Mouse (Mus musculus): Measurements from ENCODE around the gene Map4k4. TPM values are rescaled to one million over a fixed set of nuclear protein-coding genes. Genes with fewer than 3 reads are reported as not detected.

Gene Map4k4
- polyA plus RNA-seq, 1 experiment from 2014 or later: 14.7 TPM

DNA sequence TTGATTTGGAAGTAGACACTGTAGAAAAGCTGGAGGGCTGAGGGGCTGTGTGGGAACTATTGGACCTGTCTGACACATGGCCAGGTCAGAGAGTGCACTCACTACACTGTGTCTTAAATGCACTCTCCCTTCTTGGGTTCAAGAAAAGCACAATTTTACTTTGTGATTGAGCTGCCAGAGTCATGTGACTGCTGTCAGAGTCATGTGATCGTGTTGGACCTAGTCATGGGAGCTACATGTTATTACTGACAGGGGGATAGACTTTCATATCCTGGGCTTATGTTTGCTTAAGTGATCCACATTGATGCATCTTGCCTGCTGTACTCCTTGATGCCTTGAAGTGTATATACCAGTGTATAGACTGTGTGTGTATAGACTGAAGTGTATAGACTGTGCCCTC, 59.9 kb downstream of the Map4k4 start:
- no peak overlapping the region for H3K4me3 ChIP-seq (ENCODE audit: low read length)
- ATAC-seq (replicated peaks; ENCODE audit: extremely low read depth, insufficient read depth, low FRiP score): no peak
- no peak overlapping the region for H3K27ac ChIP-seq (ENCODE audit: low read length)
- no peaks in the 10 kb centered on the region for H3K9me3 ChIP-seq (replicated peaks; ENCODE audit: control insufficient read depth, low read length)
- H3K4me2 ChIP-seq (ENCODE audit: low read depth, low read length): no peak overlapping the region
- H3K4me1 ChIP-seq (ENCODE audit: control insufficient read depth, insufficient read depth, low read length): peaks cover 40% of the 10 kb centered on the region
- no peaks in the 10 kb centered on the region for H3K27me3 ChIP-seq (ENCODE audit: control insufficient read depth, insufficient read depth, low read length)
- no peak overlapping the region for H3K9ac ChIP-seq (ENCODE audit: low read length)
- 100% methylated on average over 1 of the region's 1 CpGs for WGBS
- peaks cover 15% of the 10 kb centered on the region for H3K36me3 ChIP-seq (ENCODE audit: control insufficient read depth, insufficient read depth)

DNA sequence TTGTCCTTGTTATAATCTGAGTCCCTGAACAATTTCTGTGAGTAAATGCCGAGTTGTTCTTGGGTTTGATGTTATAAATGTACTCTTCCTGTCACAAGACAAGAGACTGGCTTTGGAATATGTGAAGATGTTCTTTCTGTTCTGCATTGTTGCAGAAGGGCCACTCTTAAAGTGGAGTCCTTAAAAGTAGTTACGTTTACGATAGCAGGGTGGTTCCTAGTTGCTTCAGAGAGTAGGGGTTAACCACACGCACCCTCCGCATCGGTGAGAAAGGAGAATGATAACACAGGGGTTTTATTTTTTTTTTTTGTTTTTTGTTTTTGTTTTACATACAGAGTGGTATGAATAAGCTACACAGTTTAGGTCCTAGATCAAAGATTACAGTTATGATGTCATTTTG, 60.4 kb downstream of the Map4k4 start:
- H3K27me3 ChIP-seq (ENCODE audit: control insufficient read depth, insufficient read depth, low read length): no peaks in the 10 kb centered on the region
- no peak overlapping the region for H3K4me3 ChIP-seq (ENCODE audit: low read length)
- peaks cover 37% of the 10 kb centered on the region for H3K4me1 ChIP-seq (ENCODE audit: control insufficient read depth, insufficient read depth, low read length)
- ATAC-seq (replicated peaks; ENCODE audit: extremely low read depth, insufficient read depth, low FRiP score): no peak
- H3K27ac ChIP-seq (ENCODE audit: low read length): no peak overlapping the region
- peaks cover 15% of the 10 kb centered on the region for H3K36me3 ChIP-seq (ENCODE audit: control insufficient read depth, insufficient read depth)
- H3K9me3 ChIP-seq (replicated peaks; ENCODE audit: control insufficient read depth, low read length): no peaks in the 10 kb centered on the region
- H3K9ac ChIP-seq (ENCODE audit: low read length): no peak overlapping the region
- H3K4me2 ChIP-seq (ENCODE audit: low read depth, low read length): no peak overlapping the region
- WGBS: 71% methylated on average over 6 of the region's 6 CpGs

DNA sequence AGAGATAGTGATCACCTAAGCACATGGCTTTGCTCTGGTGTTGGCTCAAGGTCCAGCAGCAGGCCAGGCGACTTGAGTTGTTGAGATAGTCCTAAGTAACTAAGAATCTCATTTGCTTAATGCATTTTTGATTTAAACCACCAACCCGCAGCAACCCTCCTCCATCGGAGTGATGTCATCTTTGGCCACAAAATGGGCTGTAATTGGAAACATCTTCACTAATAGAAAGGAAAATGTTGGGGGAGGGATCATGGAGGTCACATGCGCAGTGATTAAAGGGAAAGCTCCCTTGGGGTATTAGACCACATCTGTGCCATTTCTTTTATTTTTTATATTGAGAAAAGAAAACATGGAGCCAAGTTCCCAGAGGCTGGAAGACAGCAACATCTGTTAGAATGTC, 61.6 kb downstream of the Map4k4 start:
- no peak; the same call in 1 of the 2 replicates for ATAC-seq (replicated peaks; ENCODE audit: extremely low read depth, insufficient read depth, low FRiP score)

DNA sequence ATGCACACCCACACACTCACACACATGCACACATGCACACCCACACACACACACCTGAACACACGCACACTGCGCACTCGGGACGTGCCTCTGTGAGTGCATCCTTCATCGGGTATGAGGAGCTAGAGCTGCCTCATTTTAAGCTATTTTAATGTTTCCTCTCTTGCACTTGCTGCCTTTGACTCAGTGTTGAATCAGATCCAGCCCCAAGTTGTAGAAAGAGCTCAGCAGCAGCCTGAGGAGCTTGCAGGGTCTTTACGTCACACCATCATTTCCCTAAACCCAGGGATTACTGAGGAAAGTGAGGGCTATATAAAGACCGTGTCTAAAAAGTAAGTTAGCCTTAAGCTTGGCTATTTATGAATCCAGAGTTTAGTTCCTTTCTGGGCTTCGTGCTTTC, 62.1 kb downstream of the Map4k4 start:
- H3K36me3 ChIP-seq (ENCODE audit: control insufficient read depth, insufficient read depth): peaks cover 15% of the 10 kb centered on the region
- H3K27me3 ChIP-seq (ENCODE audit: control insufficient read depth, insufficient read depth, low read length): no peaks in the 10 kb centered on the region
- no peak for ATAC-seq (replicated peaks; ENCODE audit: extremely low read depth, insufficient read depth, low FRiP score)
- no peak overlapping the region for H3K4me3 ChIP-seq (ENCODE audit: low read length)
- no peaks in the 10 kb centered on the region for H3K9me3 ChIP-seq (replicated peaks; ENCODE audit: control insufficient read depth, low read length)
- H3K27ac ChIP-seq (ENCODE audit: low read length): no peak overlapping the region
- 86% methylated on average over 8 of the region's 8 CpGs for WGBS
- H3K4me1 ChIP-seq (ENCODE audit: control insufficient read depth, insufficient read depth, low read length): peaks cover 23% of the 10 kb centered on the region
- no peak overlapping the region for H3K4me2 ChIP-seq (ENCODE audit: low read depth, low read length)
- no peak overlapping the region for H3K9ac ChIP-seq (ENCODE audit: low read length)

More for the DNA sequence above, 61.6 kb downstream of the Map4k4 start:
- Histone ChIP-seq H3K4me3 (ENCODE audit: low read length) (no peak overlapping the region), H3K27ac (ENCODE audit: low read length) (no peak overlapping the region), H3K4me2 (ENCODE audit: low read depth, low read length) (no peak overlapping the region), H3K9ac (ENCODE audit: low read length) (no peak overlapping the region), H3K27me3 (ENCODE audit: control insufficient read depth, insufficient read depth, low read length) (no peaks in the 10 kb centered on the region), H3K36me3 (ENCODE audit: control insufficient read depth, insufficient read depth) (peaks cover 15% of the 10 kb centered on the region), H3K4me1 (ENCODE audit: control insufficient read depth, insufficient read depth, low read length) (peaks cover 27% of the 10 kb centered on the region), H3K9me3 (replicated peaks; ENCODE audit: control insufficient read depth, low read length) (no peaks in the 10 kb centered on the region)
- 76% methylated on average over 4 of the region's 4 CpGs for WGBS

DNA sequence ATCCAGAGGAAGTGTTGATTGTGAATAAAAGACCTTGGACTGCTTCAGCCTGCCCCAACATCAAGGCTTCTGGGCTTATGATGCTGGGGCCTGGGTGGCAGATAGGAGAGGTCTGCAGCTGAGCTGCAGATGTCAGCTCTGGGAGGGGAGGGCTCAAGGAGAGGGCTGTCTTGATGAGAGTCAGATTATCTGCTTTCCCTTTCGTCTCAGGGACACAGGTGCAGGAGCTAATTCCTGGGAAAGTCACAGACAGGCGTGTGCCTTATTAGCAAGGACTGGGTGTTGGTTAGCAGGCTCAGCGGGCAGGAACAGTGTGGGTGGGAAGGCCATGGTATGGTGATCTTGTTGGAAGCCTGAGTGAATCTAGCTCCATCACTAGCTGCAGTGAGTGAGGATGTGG, 63.1 kb downstream of the Map4k4 start:
- Histone ChIP-seq H3K4me2 (ENCODE audit: low read depth, low read length) (no peak overlapping the region), H3K9ac (ENCODE audit: low read length) (no peak overlapping the region), H3K27ac (ENCODE audit: low read length) (no peak overlapping the region), H3K4me3 (ENCODE audit: low read length) (no peak overlapping the region), H3K27me3 (ENCODE audit: control insufficient read depth, insufficient read depth, low read length) (no peaks in the 10 kb centered on the region), H3K4me1 (ENCODE audit: control insufficient read depth, insufficient read depth, low read length) (peaks cover 23% of the 10 kb centered on the region), H3K9me3 (replicated peaks; ENCODE audit: control insufficient read depth, low read length) (no peaks in the 10 kb centered on the region), H3K36me3 (ENCODE audit: control insufficient read depth, insufficient read depth) (peaks cover 18% of the 10 kb centered on the region)
- 81% methylated on average over 3 of the region's 3 CpGs for WGBS
- ATAC-seq (replicated peaks; ENCODE audit: extremely low read depth, insufficient read depth, low FRiP score): no peak

DNA sequence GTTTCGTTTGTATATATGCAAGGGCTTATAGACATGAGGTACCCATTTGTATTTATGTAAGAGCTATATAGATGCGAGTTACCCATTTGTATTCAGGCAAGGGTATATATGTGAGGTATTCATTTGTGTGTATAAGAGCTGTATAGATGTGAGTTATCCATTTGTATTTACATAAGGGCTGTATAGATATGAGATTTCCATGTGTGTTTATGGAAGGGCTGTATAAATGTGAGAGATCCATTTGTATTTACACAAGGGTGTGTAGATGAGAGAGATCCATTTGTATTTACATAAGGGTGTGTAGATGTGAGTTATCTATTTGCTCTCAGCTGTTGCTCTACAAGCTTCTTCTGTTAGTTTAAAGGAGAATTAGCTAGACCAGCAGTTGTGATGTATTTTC, 63.7 kb downstream of the Map4k4 start:
- Histone ChIP-seq H3K27ac (ENCODE audit: low read length) (no peak overlapping the region), H3K9ac (ENCODE audit: low read length) (no peak overlapping the region), H3K9me3 (replicated peaks; ENCODE audit: control insufficient read depth, low read length) (no peaks in the 10 kb centered on the region), H3K4me3 (ENCODE audit: low read length) (no peak overlapping the region), H3K36me3 (ENCODE audit: control insufficient read depth, insufficient read depth) (peaks cover 18% of the 10 kb centered on the region), H3K4me2 (ENCODE audit: low read depth, low read length) (no peak overlapping the region), H3K27me3 (ENCODE audit: control insufficient read depth, insufficient read depth, low read length) (no peaks in the 10 kb centered on the region), H3K4me1 (ENCODE audit: control insufficient read depth, insufficient read depth, low read length) (peaks cover 27% of the 10 kb centered on the region)
- 84% methylated on average over 2 of the region's 2 CpGs for WGBS
- ATAC-seq (replicated peaks; ENCODE audit: extremely low read depth, insufficient read depth, low FRiP score): no peak

DNA sequence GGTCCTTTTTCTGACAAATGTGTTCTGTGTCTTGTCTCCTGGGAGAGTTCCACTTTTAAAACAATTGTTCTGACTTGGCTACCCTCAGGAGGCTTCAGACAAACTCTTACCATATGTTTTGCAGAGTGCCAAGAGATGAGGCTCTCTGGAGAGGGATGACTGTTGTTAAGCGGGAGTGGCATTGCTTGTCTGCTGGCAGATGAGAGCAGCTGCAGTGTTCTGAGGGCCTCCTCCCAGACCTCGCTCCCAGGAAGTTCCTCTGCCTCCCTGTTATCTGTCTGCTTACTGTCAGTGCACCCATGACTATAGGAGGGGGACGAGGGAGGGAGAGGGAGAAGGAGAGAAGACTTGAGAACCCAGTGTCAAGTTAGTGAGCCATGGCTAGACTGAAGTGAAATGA, 64.7 kb downstream of the Map4k4 start:
- H3K9ac ChIP-seq (ENCODE audit: low read length): no peak overlapping the region
- H3K27me3 ChIP-seq (ENCODE audit: control insufficient read depth, insufficient read depth, low read length): no peaks in the 10 kb centered on the region
- no peak overlapping the region for H3K27ac ChIP-seq (ENCODE audit: low read length)
- no peak for ATAC-seq (replicated peaks; ENCODE audit: extremely low read depth, insufficient read depth, low FRiP score)
- WGBS: 52% methylated on average over 3 of the region's 3 CpGs
- H3K36me3 ChIP-seq (ENCODE audit: control insufficient read depth, insufficient read depth): peaks cover 18% of the 10 kb centered on the region
- peaks cover 25% of the 10 kb centered on the region for H3K4me1 ChIP-seq (ENCODE audit: control insufficient read depth, insufficient read depth, low read length)
- H3K4me3 ChIP-seq (ENCODE audit: low read length): no peak overlapping the region
- no peaks in the 10 kb centered on the region for H3K9me3 ChIP-seq (replicated peaks; ENCODE audit: control insufficient read depth, low read length)
- H3K4me2 ChIP-seq (ENCODE audit: low read depth, low read length): no peak overlapping the region

DNA sequence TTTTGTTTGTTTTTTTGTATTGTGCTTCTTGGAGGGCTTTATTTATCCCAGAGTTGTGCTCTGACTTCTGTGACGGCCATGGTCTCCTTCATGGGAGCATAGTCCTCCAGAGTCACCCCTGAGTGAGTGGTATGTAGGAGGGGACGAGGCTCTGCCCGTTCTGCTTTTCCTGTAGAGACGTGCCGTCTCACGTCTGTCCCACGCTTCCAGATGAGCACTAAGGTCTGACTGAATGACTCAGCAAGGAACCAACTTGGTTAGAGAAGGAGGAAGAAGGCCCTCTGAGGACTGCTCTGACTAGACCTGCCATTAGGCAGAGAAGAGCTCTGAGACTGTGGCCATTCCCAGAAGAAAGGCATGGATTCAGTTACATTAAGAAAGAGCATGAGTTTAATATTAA, 68.3 kb downstream of the Map4k4 start:
- Histone ChIP-seq H3K4me1 (ENCODE audit: control insufficient read depth, insufficient read depth, low read length) (peaks cover 25% of the 10 kb centered on the region), H3K4me2 (ENCODE audit: low read depth, low read length) (no peak overlapping the region), H3K4me3 (ENCODE audit: low read length) (no peak overlapping the region), H3K27ac (ENCODE audit: low read length) (no peak overlapping the region), H3K9ac (ENCODE audit: low read length) (no peak overlapping the region), H3K27me3 (ENCODE audit: control insufficient read depth, insufficient read depth, low read length) (no peaks in the 10 kb centered on the region), H3K9me3 (replicated peaks; ENCODE audit: control insufficient read depth, low read length) (no peaks in the 10 kb centered on the region), H3K36me3 (ENCODE audit: control insufficient read depth, insufficient read depth) (peaks cover 6% of the 10 kb centered on the region)
- 42% methylated on average over 7 of the region's 7 CpGs for WGBS
- no peak for ATAC-seq (replicated peaks; ENCODE audit: extremely low read depth, insufficient read depth, low FRiP score)

DNA sequence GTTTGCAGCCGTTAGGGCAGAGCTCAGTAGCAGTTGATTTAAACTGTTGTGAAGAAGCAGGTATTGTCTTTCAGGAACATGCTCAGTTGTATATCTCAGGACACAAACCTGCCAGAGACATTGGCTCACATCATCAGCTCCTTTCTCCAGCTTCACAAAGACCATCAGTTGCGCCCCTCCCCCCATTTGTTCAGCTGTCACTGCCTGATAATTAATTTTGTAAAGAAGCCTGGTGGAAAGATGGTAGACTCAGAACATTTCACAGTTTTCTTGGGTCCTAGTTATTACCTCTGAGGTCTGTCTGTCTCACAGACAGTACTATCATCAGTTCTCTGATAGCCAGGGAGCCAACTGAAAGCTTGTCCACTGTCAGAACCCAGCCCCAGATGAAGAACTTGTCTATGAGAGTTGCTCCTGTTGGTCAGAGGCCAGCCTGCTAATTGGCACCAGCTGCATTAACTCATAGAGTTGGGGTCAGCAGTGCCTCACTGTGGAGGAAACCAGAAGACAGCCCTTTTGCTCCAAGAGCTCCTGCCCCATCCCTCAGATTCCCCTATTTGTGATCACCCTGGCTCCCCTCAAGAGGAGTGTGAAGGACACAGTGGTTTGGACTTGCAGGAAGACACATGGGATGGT, 69.2 kb downstream of the Map4k4 start:
- H3K36me3 ChIP-seq (ENCODE audit: control insufficient read depth, insufficient read depth): peaks cover 12% of the 10 kb centered on the region
- H3K4me1 ChIP-seq (ENCODE audit: control insufficient read depth, insufficient read depth, low read length): peaks cover 25% of the 10 kb centered on the region
- ATAC-seq (replicated peaks; ENCODE audit: extremely low read depth, insufficient read depth, low FRiP score): no peak
- no peaks in the 10 kb centered on the region for H3K9me3 ChIP-seq (replicated peaks; ENCODE audit: control insufficient read depth, low read length)
- no peak overlapping the region for H3K4me2 ChIP-seq (ENCODE audit: low read depth, low read length)
- no peaks in the 10 kb centered on the region for H3K27me3 ChIP-seq (ENCODE audit: control insufficient read depth, insufficient read depth, low read length)
- 76% methylated on average over 2 of the region's 2 CpGs for WGBS
- H3K9ac ChIP-seq (ENCODE audit: low read length): no peak overlapping the region
- H3K4me3 ChIP-seq (ENCODE audit: low read length): no peak overlapping the region
- H3K27ac ChIP-seq (ENCODE audit: low read length): no peak overlapping the region
